In genomic region chr7:126273351-126274042, GRCm38 (mm10) we compare ENCODE assay signal across 8 mouse cellular contexts. TPM values are rescaled to one million over a fixed set of nuclear protein-coding genes. Genes with fewer than 3 reads are reported as not detected.
DNase-seq lines count a peak whose midpoint lies in the region; ATAC-seq lines count a peak whose summit lies in the region.

No protein-coding gene starts in this region.

- H3K4me1 ChIP-seq in heart, embryonic 15.5 days (replicated peaks): peaks cover 29% of the 10 kb centered on the region
- peaks cover 23% of the 10 kb centered on the region for H3K4me1 ChIP-seq in brown adipose tissue, adult 24 weeks (ENCODE audit: control insufficient read depth, insufficient read depth, insufficient read length, low read length)
- peaks cover 50% of the 10 kb centered on the region for H3K4me1 ChIP-seq in neural tube, embryonic 12.5 days

- no peaks in the 10 kb centered on the region for H3K9me3 ChIP-seq in heart, embryonic 15.5 days (replicated peaks)
- no peaks in the 10 kb centered on the region for H3K9me3 ChIP-seq in neural tube, embryonic 12.5 days

- ATAC-seq in heart, embryonic 15.5 days (replicated peaks; ENCODE audit: insufficient number of reproducible peaks, insufficient read depth, low FRiP score, low read depth): no peak
- no peak for ATAC-seq in neural tube, embryonic 12.5 days (ENCODE audit: low FRiP score, low read depth)

- no peak for DNase-seq in heart, adult 18-20 months
- peak; percentile 49 for DNase-seq in induced T-regulatory cell, adult 2 months (ENCODE audit: low read depth)
- DNase-seq in left cerebral cortex, postnatal 36 days (ENCODE audit: low spot score in 2 of 2): no peak
- DNase-seq in gastrocnemius, postnatal 10 days: no peak
- DNase-seq in left cerebral cortex, postnatal 4 days: no peak

- intact Hi-C loops in left cerebral cortex, postnatal 36 days (cut with DNase I): loop anchor here (5.0 kb wide), 1 partner anchor 229 kb away; the partner anchor contains the start of gene Atxn2l
- intact Hi-C loops in left cerebral cortex, postnatal 4 days (cut with DNase I): no loop called here

- peak overlapping the region; percentile 82 for H3K4me3 ChIP-seq in heart, embryonic 15.5 days
- peak overlapping the region; percentile 97 for H3K4me3 ChIP-seq in brown adipose tissue, adult 24 weeks (ENCODE audit: insufficient read depth, low read depth, low read length)
- peak overlapping the region; percentile 99 for H3K4me3 ChIP-seq in neural tube, embryonic 12.5 days

- H3K9ac ChIP-seq in heart, embryonic 15.5 days: peak overlapping the region; percentile 87
- H3K9ac ChIP-seq in neural tube, embryonic 12.5 days: peak overlapping the region; percentile 100

- no peak overlapping the region for H3K27ac ChIP-seq in heart, embryonic 15.5 days
- peak overlapping the region; percentile 61 for H3K27ac ChIP-seq in brown adipose tissue, adult 24 weeks (replicated peaks; ENCODE audit: low read depth, low read length)
- H3K27ac ChIP-seq in neural tube, embryonic 12.5 days: peak overlapping the region; percentile 93

- H3K36me3 ChIP-seq in heart, embryonic 15.5 days: no peaks in the 10 kb centered on the region
- H3K36me3 ChIP-seq in neural tube, embryonic 12.5 days: peaks cover 33% of the 10 kb centered on the region; the same call in 1 of the 2 replicates

- no peaks in the 10 kb centered on the region for H3K27me3 ChIP-seq in heart, embryonic 15.5 days
- no peaks in the 10 kb centered on the region for H3K27me3 ChIP-seq in neural tube, embryonic 12.5 days (replicated peaks)

- H3K4me2 ChIP-seq in heart, embryonic 15.5 days: peak overlapping the region; percentile 99
- peak overlapping the region; percentile 94 for H3K4me2 ChIP-seq in neural tube, embryonic 12.5 days (replicated peaks)

- WGBS in heart, embryonic 15.5 days: 22% methylated on average over 11 of the region's 11 CpGs
- WGBS in neural tube, embryonic 12.5 days: 11% methylated on average over 11 of the region's 11 CpGs

RNA-seq across cellular contexts. Expression of gene Sbk1, which starts 1.1 kb away (rescaled TPM):
- polyA plus RNA-seq in heart, embryonic 15.5 days (2015; fragmentation: Nextera tagmentation; extraction: Ambion mirVana): 11.2 and 16.4 TPM in 2 replicates
- 10 to 100 TPM; 72.3 to 73.8 TPM for total RNA-seq in heart, adult 18-20 months (2021)
- polyA plus RNA-seq in brown adipose tissue, adult 24 weeks (2012; ENCODE audit: insufficient read depth, insufficient read length, missing spikeins): 53.6 and 76.7 TPM in 2 replicates
- polyA plus RNA-seq in neural tube, embryonic 12.5 days (2016; fragmentation: Nextera tagmentation; extraction: Ambion mirVana): 322 and 342 TPM in 2 replicates
- 10 to 100 TPM; 65.2 to 69.9 TPM for total RNA-seq in left cerebral cortex, postnatal 36 days (2021)
- total RNA-seq in gastrocnemius, postnatal 10 days (2021): 10 to 100 TPM; 35.2 to 38.0 TPM
- 100 to 1,000 TPM; 396 to 420 TPM for total RNA-seq in left cerebral cortex, postnatal 4 days (2021)

Comparison
In these comparisons a context has a peak if more than half of its experiments do, and no peak if none do; other contexts are left out.
1. RNA of gene Sbk1, which starts 1.1 kb away (total RNA-seq): 396 to 420 TPM in left cerebral cortex, postnatal 4 days; 72.3 to 73.8 TPM in heart, adult 18-20 months, 65.2 to 69.9 TPM in left cerebral cortex, postnatal 36 days and 35.2 to 38.0 TPM in gastrocnemius, postnatal 10 days; every median in the first group is over 4 times any median in the second.
2. Peak in every context shown above with its lines, with median percentiles within 50 percentile points of each other: H3K4me3 ChIP-seq.